Mouse (Mus musculus) layer of hippocampus, postnatal 36 days (tissue): Measurements from ENCODE around the gene Mindy4b-ps. TPM values are rescaled to one million over a fixed set of nuclear protein-coding genes. Genes with fewer than 3 reads are reported as not detected.

Experiments used
- DNase-seq, 2 experiments: peaks; one replicate each; pipeline ENCODE4 v3.0.0; 2022
- total RNA-seq, 2 experiments: library from RNA; stranded (reverse); gene quantifications; 2 replicates each; pipeline ENCODE4 v1.2.3; 2021

Gene Mindy4b-ps
- total RNA-seq, 2 experiments from 2014 or later, result 1.3 to 1.4 TPM

- DNase-seq, result no peak
Measured at GRCm38 (mm10) chr3:58784219-58785092, 37.7 kb downstream of the Mindy4b-ps start.

- no peak for DNase-seq
Measured at GRCm38 (mm10) chr3:58783602-58784218, 38.4 kb downstream of the Mindy4b-ps start.

DNA sequence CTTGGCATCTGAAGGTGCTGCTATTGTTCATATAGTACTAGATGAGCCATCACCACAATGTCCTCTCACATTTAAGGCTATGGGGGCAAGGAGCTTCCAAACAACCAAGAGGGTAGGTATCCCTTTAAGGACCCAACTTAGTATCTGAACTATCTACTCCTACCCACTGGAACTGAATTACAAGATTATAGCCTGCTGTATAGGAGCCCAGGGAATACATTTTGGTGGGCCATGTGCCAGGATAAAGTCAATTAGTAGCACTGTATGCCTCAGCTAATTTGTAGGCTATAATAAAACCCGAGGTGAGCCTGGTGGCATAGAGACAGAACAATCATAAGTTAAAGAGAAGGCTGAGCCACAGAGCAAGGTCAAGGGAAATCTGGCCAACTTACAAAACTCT, 65.7 kb downstream of the Mindy4b-ps start:
- no peak for DNase-seq

- no peak for DNase-seq
Measured at GRCm38 (mm10) chr3:58755769-58756168, 66.3 kb downstream of the Mindy4b-ps start.

- DNase-seq, result no peak
Measured at GRCm38 (mm10) chr3:58754361-58754760, 67.8 kb downstream of the Mindy4b-ps start.

GRCm38 (mm10) chr3:58751818-58752620, 70.1 kb downstream of the Mindy4b-ps start:
- DNase-seq, result no peak

- no peak for DNase-seq
Measured at GRCm38 (mm10) chr3:58748724-58749123, 73.4 kb downstream of the Mindy4b-ps start.

DNA sequence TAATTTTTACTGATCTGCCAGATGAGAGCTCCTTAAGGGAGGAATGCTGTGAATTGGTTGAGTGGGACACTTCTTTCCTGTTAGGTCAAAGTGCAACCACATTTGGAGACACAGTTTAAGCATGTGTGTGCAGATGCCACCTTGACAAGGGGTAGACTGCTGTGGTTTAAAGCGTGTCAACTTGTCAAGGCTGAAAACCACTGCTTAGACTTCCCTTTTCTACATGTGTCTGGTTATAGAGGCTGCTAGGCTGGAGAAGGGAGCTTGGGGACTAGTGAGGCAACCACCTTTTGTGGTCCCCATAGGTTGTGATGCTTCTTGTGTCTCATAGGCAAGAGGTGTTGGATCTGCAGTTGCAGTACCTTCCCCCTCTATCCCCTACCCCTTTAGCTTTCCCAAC, 74.2 kb downstream of the Mindy4b-ps start:
- DNase-seq, result no peak

GRCm38 (mm10) chr3:58739536-58739935, 82.6 kb downstream of the Mindy4b-ps start:
- no peak for DNase-seq

Other genes with a start within 250 kb of the Mindy4b-ps start
- gene Selenot, start 245.7 kb downstream of the Mindy4b-ps start, total RNA-seq, result 100 to 1,000 TPM; 151 to 156 TPM
- 1 to 10 TPM; 1.2 to 1.4 TPM for gene Erich6, start 185.1 kb downstream of the Mindy4b-ps start, total RNA-seq
- 10 to 100 TPM; 18.0 to 20.7 TPM for gene Siah2, start 129.9 kb downstream of the Mindy4b-ps start, total RNA-seq
- 1 to 10 TPM; 2.3 to 2.4 TPM for gene Clrn1, start 63.0 kb upstream of the Mindy4b-ps start, total RNA-seq
- gene Med12l, start 183.5 kb upstream of the Mindy4b-ps start, total RNA-seq, result 10 to 100 TPM; 50.1 to 56.6 TPM